Mouse (Mus musculus): ENCODE measurements around the gene Sobp. TPM values are rescaled to one million over a fixed set of nuclear protein-coding genes. Genes with fewer than 3 reads are reported as not detected.

Sobp gene
- polyA plus RNA-seq, 1 experiment from 2014 or later, result 0.27 TPM

- DNase-seq (ENCODE audit: low read depth, low spot score) (no peak), ATAC-seq (no peak)
- no peak for TF ChIP-seq CTCF (IDR thresholded peaks at IDR 0.05)
- CTCF ChIA-PET, result no interaction called here
- in situ Hi-C loops (cut with MboI; ENCODE audit: low pct_unique_long_range_greater_than_20kb), result no loop called here
- H3K27me3 ChIP-seq, result no peaks in the 10 kb centered on the region
- POLR2A ChIA-PET, result interaction anchor here (1.2 kb wide), 1 partner anchor 13 kb away, joined by 3 read pairs; no protein-coding TSS in a partner anchor
Observed at GRCm38 (mm10) chr10:43159333-43159732, 15.0 kb downstream of the Sobp start.

- no peak for TF ChIP-seq CTCF (IDR thresholded peaks at IDR 0.05)
- in situ Hi-C loops (cut with MboI; ENCODE audit: low pct_unique_long_range_greater_than_20kb), result no loop called here
- ATAC-seq (no peak), DNase-seq (ENCODE audit: low read depth, low spot score) (no peak)
- ChIA-PET CTCF (no interaction called here), POLR2A (interaction anchor here (1.2 kb wide), 1 partner anchor 14 kb away, joined by 3 read pairs; no protein-coding TSS in a partner anchor)
- H3K27me3 ChIP-seq, result no peaks in the 10 kb centered on the region
Observed at GRCm38 (mm10) chr10:43158917-43159316, 15.4 kb downstream of the Sobp start.

- DNase-seq (ENCODE audit: low read depth, low spot score), result no peak
- ATAC-seq, result no peak
- in situ Hi-C loops (cut with MboI; ENCODE audit: low pct_unique_long_range_greater_than_20kb), result no loop called here
- no peaks in the 10 kb centered on the region for H3K27me3 ChIP-seq
- TF ChIP-seq CTCF (IDR thresholded peaks at IDR 0.05), result no peak
- ChIA-PET POLR2A (no interaction called here), CTCF (interaction anchor here (1.8 kb wide), 1 partner anchor 16 kb away, joined by 6 read pairs; no protein-coding TSS in a partner anchor)
Observed at GRCm38 (mm10) chr10:43155046-43155560, 19.2 kb downstream of the Sobp start.

- ATAC-seq (no peak), DNase-seq (ENCODE audit: low read depth, low spot score) (no peak)
- no peak for TF ChIP-seq CTCF (IDR thresholded peaks at IDR 0.05)
- no peaks in the 10 kb centered on the region for H3K27me3 ChIP-seq
- POLR2A ChIA-PET, result no interaction called here
- in situ Hi-C loops (cut with MboI; ENCODE audit: low pct_unique_long_range_greater_than_20kb), result no loop called here
- CTCF ChIA-PET, result no interaction called here
Observed at GRCm38 (mm10) chr10:43152643-43153042, 21.7 kb downstream of the Sobp start.

- no peaks in the 10 kb centered on the region for H3K27me3 ChIP-seq
- POLR2A ChIA-PET, result no interaction called here
- TF ChIP-seq CTCF (IDR thresholded peaks at IDR 0.05), result no peak
- ATAC-seq (no peak), DNase-seq (ENCODE audit: low read depth, low spot score) (no peak)
- in situ Hi-C loops (cut with MboI; ENCODE audit: low pct_unique_long_range_greater_than_20kb), result no loop called here
- CTCF ChIA-PET, result no interaction called here
Observed at GRCm38 (mm10) chr10:43148456-43148855, 25.9 kb downstream of the Sobp start.

- no peaks in the 10 kb centered on the region for H3K27me3 ChIP-seq
- in situ Hi-C loops (cut with MboI; ENCODE audit: low pct_unique_long_range_greater_than_20kb), result no loop called here
- DNase-seq (ENCODE audit: low read depth, low spot score) (no peak), ATAC-seq (no peak)
- no peak for TF ChIP-seq CTCF (IDR thresholded peaks at IDR 0.05)
- POLR2A ChIA-PET, result no interaction called here
- CTCF ChIA-PET, result no interaction called here
Observed at GRCm38 (mm10) chr10:43143173-43143572, 31.2 kb downstream of the Sobp start.

GRCm38 (mm10) chr10:43134027-43134426, 40.3 kb downstream of the Sobp start:
- CTCF ChIA-PET, result no interaction called here
- H3K27me3 ChIP-seq, result no peaks in the 10 kb centered on the region
- POLR2A ChIA-PET, result interaction anchor here (0.6 kb wide), 1 partner anchor 1643 kb away, joined by 3 read pairs; no protein-coding TSS in a partner anchor
- no peak for TF ChIP-seq CTCF (IDR thresholded peaks at IDR 0.05)
- DNase-seq (ENCODE audit: low read depth, low spot score), result no peak
- in situ Hi-C loops (cut with MboI; ENCODE audit: low pct_unique_long_range_greater_than_20kb), result no loop called here
- ATAC-seq, result no peak

GRCm38 (mm10) chr10:43128750-43129149, 45.6 kb downstream of the Sobp start:
- ChIA-PET CTCF (interaction anchor here (1.2 kb wide), 1 partner anchor 13 kb away, joined by 3 read pairs; no protein-coding TSS in a partner anchor), POLR2A (interaction anchor here (1.0 to 1.2 kb wide), 2 partner anchors 13 to 45 kb away, joined by 3 to 4 read pairs; partner anchors contain the start of genes 9030612E09Rik and Sobp)
- ATAC-seq (no peak), DNase-seq (ENCODE audit: low read depth, low spot score) (no peak)
- no peak for TF ChIP-seq CTCF (IDR thresholded peaks at IDR 0.05)
- no peaks in the 10 kb centered on the region for H3K27me3 ChIP-seq
- in situ Hi-C loops (cut with MboI; ENCODE audit: low pct_unique_long_range_greater_than_20kb), result no loop called here

- ChIA-PET POLR2A (no interaction called here), CTCF (interaction anchor here (1.7 kb wide), 1 partner anchor 51 kb away, joined by 3 read pairs; no protein-coding TSS in a partner anchor)
- no peak for TF ChIP-seq CTCF (IDR thresholded peaks at IDR 0.05)
- no peaks in the 10 kb centered on the region for H3K27me3 ChIP-seq
- in situ Hi-C loops (cut with MboI; ENCODE audit: low pct_unique_long_range_greater_than_20kb), result no loop called here
- ATAC-seq, result no peak
- no peak for DNase-seq (ENCODE audit: low read depth, low spot score)
Observed at GRCm38 (mm10) chr10:43124561-43124960, 49.8 kb downstream of the Sobp start.

- no peaks in the 10 kb centered on the region for H3K27me3 ChIP-seq
- ATAC-seq, result no peak
- ChIA-PET CTCF (interaction anchor here (1.7 kb wide), 1 partner anchor 51 kb away, joined by 3 read pairs; no protein-coding TSS in a partner anchor), POLR2A (no interaction called here)
- in situ Hi-C loops (cut with MboI; ENCODE audit: low pct_unique_long_range_greater_than_20kb), result no loop called here
- TF ChIP-seq CTCF (IDR thresholded peaks at IDR 0.05), result no peak
- no peak for DNase-seq (ENCODE audit: low read depth, low spot score)
Observed at GRCm38 (mm10) chr10:43124156-43124555, 50.2 kb downstream of the Sobp start.

- in situ Hi-C loops (cut with MboI; ENCODE audit: low pct_unique_long_range_greater_than_20kb), result no loop called here
- ATAC-seq, result no peak
- no peaks in the 10 kb centered on the region for H3K27me3 ChIP-seq
- ChIA-PET CTCF (interaction anchor here (1.7 kb wide), 1 partner anchor 52 kb away, joined by 3 read pairs; no protein-coding TSS in a partner anchor), POLR2A (no interaction called here)
- DNase-seq (ENCODE audit: low read depth, low spot score), result no peak
- TF ChIP-seq CTCF (IDR thresholded peaks at IDR 0.05), result no peak
Observed at GRCm38 (mm10) chr10:43123422-43123821, 50.9 kb downstream of the Sobp start.
